Mouse (Mus musculus) lung, embryonic 15.5 days (tissue): Measurements from ENCODE around the gene Txndc9. TPM values are rescaled to one million over a fixed set of nuclear protein-coding genes. Genes with fewer than 3 reads are reported as not detected.

Experiments used
- ATAC-seq: fragments of 200-750 bp; cut with Nextera tagmentation; 2 replicates; pipeline ENCODE4 v1.8.0; 2017; ENCODE audit warnings: moderate number of reproducible peaks, borderline replicate concordance; ENCODE audit not compliant: low FRiP score, low TSS enrichment; ENCODE audit errors: extremely low read depth
- H3K27ac ChIP-seq: fragments of 300-500 bp; sonication (generic); 2 replicates; pipeline ENCODE4 v1.5.1; 2015; ENCODE audit warnings: moderate library complexity, mild to moderate bottlenecking, inconsistent platforms
- H3K27me3 ChIP-seq: fragments of 300-500 bp; sonication (generic); 2 replicates; pipeline ENCODE4 v1.6.1; 2015; ENCODE audit warnings: inconsistent platforms
- H3K36me3 ChIP-seq: fragments of 300-500 bp; sonication (generic); 2 replicates; pipeline ENCODE4 v1.6.1; 2015; ENCODE audit warnings: inconsistent platforms
- H3K4me1 ChIP-seq: fragments of 300-500 bp; sonication (generic); 2 replicates; pipeline ENCODE4 v1.6.1; 2015; ENCODE audit warnings: inconsistent platforms
- H3K4me2 ChIP-seq: fragments of 300-500 bp; sonication (generic); 2 replicates; pipeline ENCODE4 v1.6.1; 2015; ENCODE audit warnings: inconsistent platforms, mild to moderate bottlenecking, moderate library complexity
- H3K4me3 ChIP-seq: fragments of 300-500 bp; sonication (generic); 2 replicates; pipeline ENCODE4 v1.5.1; 2015; ENCODE audit warnings: mild to moderate bottlenecking, inconsistent platforms
- H3K9ac ChIP-seq: fragments of 300-500 bp; sonication (generic); 2 replicates; pipeline ENCODE4 v1.6.1; 2015; ENCODE audit warnings: inconsistent platforms
- H3K9me3 ChIP-seq: fragments of 300-500 bp; sonication (generic); 2 replicates; pipeline ENCODE4 v1.6.1; 2016; ENCODE audit warnings: inconsistent platforms
- WGBS: fragments of 180-500 bp; shearing (Covaris S2); methylation state at CpG from one replicate; pipeline ENCODE4 v1.1.7; 2015; 5-methylcytosine and 5-hydroxymethylcytosine counted together
- polyA plus RNA-seq: library from polyadenylated mRNA; unstranded; fragments of >200 nt; fragmentation: Nextera tagmentation; extraction: Ambion mirVana; gene quantifications from 2 replicates; pipeline ENCODE4 v1.2.1, GENCODE M21; 2015

Txndc9 gene
- polyA plus RNA-seq, 1 experiment from 2014 or later: 149 TPM

GRCm38 (mm10) chr1:37965571-37965970, 32.1 kb downstream of the Txndc9 start:
- H3K27ac ChIP-seq: no peak overlapping the region
- WGBS: 58% methylated on average over 10 of the region's 10 CpGs
- H3K4me2 ChIP-seq: no peak overlapping the region
- no peak overlapping the region for H3K4me3 ChIP-seq
- H3K9ac ChIP-seq: no peak overlapping the region
- H3K9me3 ChIP-seq: no peaks in the 10 kb centered on the region
- ATAC-seq: no peak
- 0 out of 2 replicates have a peak, but pooled peaks cover 3% of the 10 kb centered on the region for H3K4me1 ChIP-seq
- no peaks in the 10 kb centered on the region for H3K27me3 ChIP-seq
- H3K36me3 ChIP-seq: no peaks in the 10 kb centered on the region

- 61% methylated on average over 5 of the region's 5 CpGs for WGBS
- Histone ChIP-seq H3K36me3 (no peaks in the 10 kb centered on the region), H3K4me1 (peaks cover 16% of the 10 kb centered on the region), H3K27me3 (no peaks in the 10 kb centered on the region), H3K4me2 (no peak overlapping the region), H3K9me3 (no peaks in the 10 kb centered on the region), H3K4me3 (no peak overlapping the region), H3K9ac (no peak overlapping the region), H3K27ac (no peak overlapping the region)
- ATAC-seq: no peak
These were observed 38.2 kb downstream of the Txndc9 start for GRCm38 (mm10) chr1:37959486-37959885.

GRCm38 (mm10) chr1:37958516-37958915, 39.2 kb downstream of the Txndc9 start:
- no peak overlapping the region for H3K4me3 ChIP-seq
- no peaks in the 10 kb centered on the region for H3K27me3 ChIP-seq
- no peak overlapping the region for H3K9ac ChIP-seq
- no peaks in the 10 kb centered on the region for H3K36me3 ChIP-seq
- no peak overlapping the region for H3K4me2 ChIP-seq
- WGBS: 68% methylated on average over 2 of the region's 2 CpGs
- no peaks in the 10 kb centered on the region for H3K9me3 ChIP-seq
- peaks cover 16% of the 10 kb centered on the region for H3K4me1 ChIP-seq
- ATAC-seq: no peak
- H3K27ac ChIP-seq: no peak overlapping the region

DNA sequence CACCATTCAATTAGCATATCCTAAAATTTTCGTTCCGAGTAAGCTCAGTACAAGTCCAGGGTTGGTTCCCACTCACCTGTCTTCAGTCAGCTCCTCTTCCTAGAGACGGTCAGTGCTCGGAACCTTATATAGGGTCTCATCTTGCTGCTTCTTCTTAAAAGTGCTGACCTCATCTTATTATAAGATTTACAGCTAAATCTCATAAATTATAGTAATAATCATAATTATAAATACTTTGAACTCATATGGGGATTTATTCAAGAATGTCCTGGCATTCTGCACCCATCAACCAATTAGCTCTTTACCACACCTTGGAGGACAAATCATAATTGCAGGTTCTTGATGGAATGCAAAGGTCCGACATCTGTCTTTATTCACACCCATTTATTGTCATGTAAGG, 40.0 kb downstream of the Txndc9 start, which contains the start of gene Lyg1:
Lyg1 (minus strand) TSS at position 101 of the 400 bp plus-strand sequence.
- Histone ChIP-seq H3K4me1 (peaks cover 16% of the 10 kb centered on the region), H3K4me3 (no peak within 1 kb of the TSS), H3K9ac (no peak within 1 kb of the TSS), H3K27ac (peak within 1 kb of the TSS; percentile 86), H3K36me3 (no peaks in the 10 kb centered on the region), H3K9me3 (no peaks in the 10 kb centered on the region), H3K27me3 (no peaks in the 10 kb centered on the region), H3K4me2 (peak within 1 kb of the TSS; percentile 43)
- WGBS: 82% methylated on average over 5 of the region's 5 CpGs
- no peak for ATAC-seq

DNA sequence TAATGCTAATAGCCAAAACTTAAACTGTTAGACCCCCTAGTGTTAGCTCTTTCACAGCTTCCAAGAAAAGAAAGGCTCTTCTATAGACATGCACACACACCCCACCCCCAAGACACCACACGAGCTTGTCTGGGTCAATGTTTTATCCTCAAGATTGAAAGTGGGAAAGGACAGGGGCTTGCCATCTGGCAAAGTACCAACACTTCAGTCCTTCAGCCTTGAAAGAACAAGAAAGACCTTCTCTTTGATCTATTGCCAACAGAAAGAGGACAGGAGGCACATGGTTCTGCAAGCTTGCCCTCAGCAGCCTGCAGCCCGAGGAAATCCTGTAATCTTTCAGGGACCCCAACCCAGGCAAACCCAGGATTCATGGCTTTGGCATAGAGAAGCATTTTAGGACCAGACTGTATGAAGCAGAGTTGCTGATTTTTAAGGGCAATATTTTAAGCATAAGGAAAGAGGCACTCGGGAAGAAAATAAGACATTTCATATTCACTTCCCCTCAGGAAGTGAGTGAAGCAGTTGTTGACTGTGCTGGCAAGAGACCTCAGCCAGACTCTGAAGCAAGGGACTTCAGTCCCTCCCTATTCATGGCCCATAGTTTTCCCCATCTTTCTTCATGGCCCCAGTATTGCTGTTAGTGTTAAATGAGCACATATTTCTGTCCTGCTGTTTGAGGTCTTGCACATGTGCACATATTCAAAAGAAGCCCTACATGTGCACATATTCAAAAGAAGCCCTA, 40.8 kb downstream of the Txndc9 start:
- WGBS: 5% methylated on average over 3 of the region's 3 CpGs

DNA sequence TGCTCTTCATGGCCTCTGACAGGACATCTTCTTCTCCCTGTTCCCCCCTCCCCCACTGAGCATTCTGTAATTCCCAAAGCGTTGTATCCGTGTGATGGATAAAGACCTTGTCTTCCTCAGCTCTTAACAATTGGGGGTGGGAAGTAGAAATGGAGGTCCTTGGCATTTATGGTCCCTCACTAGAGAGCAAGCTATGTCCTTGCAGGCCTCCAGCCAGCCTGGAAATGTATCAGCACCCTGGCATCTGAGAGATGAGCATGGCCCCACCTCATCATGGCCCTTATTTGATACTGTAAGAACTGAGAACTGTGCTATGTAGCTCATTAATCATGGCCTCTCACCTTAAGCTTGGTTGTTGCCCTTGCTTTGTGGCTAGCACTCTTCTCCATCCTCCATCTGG, 42.4 kb downstream of the Txndc9 start:
- ATAC-seq: no peak
- 84% methylated on average over 2 of the region's 2 CpGs for WGBS
- Histone ChIP-seq H3K27ac (no peak overlapping the region), H3K9me3 (no peaks in the 10 kb centered on the region), H3K9ac (no peak overlapping the region), H3K4me3 (no peak overlapping the region), H3K36me3 (no peaks in the 10 kb centered on the region), H3K4me1 (peaks cover 16% of the 10 kb centered on the region), H3K4me2 (no peak overlapping the region), H3K27me3 (no peaks in the 10 kb centered on the region)

More for the DNA sequence above, 40.8 kb downstream of the Txndc9 start:
- Histone ChIP-seq H3K9ac (no peak overlapping the region), H3K9me3 (no peaks in the 10 kb centered on the region), H3K4me3 (no peak overlapping the region), H3K4me1 (peaks cover 16% of the 10 kb centered on the region), H3K27ac (peak overlapping the region; percentile 86), H3K4me2 (peak overlapping the region; percentile 43), H3K36me3 (no peaks in the 10 kb centered on the region), H3K27me3 (no peaks in the 10 kb centered on the region)
- peak; percentile 88 for ATAC-seq

- Histone ChIP-seq H3K4me2 (no peak overlapping the region), H3K9me3 (no peaks in the 10 kb centered on the region), H3K4me1 (peaks cover 16% of the 10 kb centered on the region), H3K27ac (no peak overlapping the region), H3K36me3 (no peaks in the 10 kb centered on the region), H3K9ac (no peak overlapping the region), H3K4me3 (no peak overlapping the region), H3K27me3 (no peaks in the 10 kb centered on the region)
- WGBS: 57% methylated on average over 7 of the region's 7 CpGs
- ATAC-seq: no peak
These were observed 42.9 kb downstream of the Txndc9 start for GRCm38 (mm10) chr1:37954786-37955185.

- no peaks in the 10 kb centered on the region for H3K27me3 ChIP-seq
- WGBS: 81% methylated on average over 2 of the region's 2 CpGs
- H3K4me2 ChIP-seq: no peak overlapping the region
- no peak overlapping the region for H3K27ac ChIP-seq
- H3K36me3 ChIP-seq: no peaks in the 10 kb centered on the region
- no peak overlapping the region for H3K4me3 ChIP-seq
- no peaks in the 10 kb centered on the region for H3K9me3 ChIP-seq
- H3K4me1 ChIP-seq: no peaks in the 10 kb centered on the region
- no peak for ATAC-seq
- H3K9ac ChIP-seq: no peak overlapping the region
These were observed 48.8 kb downstream of the Txndc9 start for GRCm38 (mm10) chr1:37948906-37949305.

Other genes starting within 250 kb of the Txndc9 start
- gene Tsga10, start 131.5 kb downstream of the Txndc9 start, polyA plus RNA-seq: 7.4 and 7.7 TPM in 2 replicates
- gene Lipt1, start 126.2 kb downstream of the Txndc9 start, polyA plus RNA-seq: 7.8 and 8.3 TPM in 2 replicates
- 23.7 and 28.3 TPM in 2 replicates for gene Mitd1, start 107.5 kb downstream of the Txndc9 start, polyA plus RNA-seq
- gene Mrpl30, start 107.4 kb downstream of the Txndc9 start, polyA plus RNA-seq: 212 and 218 TPM in 2 replicates
- not detected in 2 replicates for gene Lyg2, start 81.4 kb downstream of the Txndc9 start, polyA plus RNA-seq
- not detected in 2 replicates for gene Lyg1, start 40.1 kb downstream of the Txndc9 start, polyA plus RNA-seq
- 22.0 and 23.7 TPM in 2 replicates for gene Eif5b, start 117 bp upstream of the Txndc9 start, polyA plus RNA-seq
- 19.4 and 24.9 TPM in 2 replicates for gene Rev1, start 131.9 kb upstream of the Txndc9 start, polyA plus RNA-seq